Mouse (Mus musculus) G1E (cell line): ENCODE measurements around the gene Myo3a. TPM values are rescaled to one million over a fixed set of nuclear protein-coding genes. Genes with fewer than 3 reads are reported as not detected.

Experiments used
- ATAC-seq: 2 replicates; pipeline ENCODE4 v1.8.0; 2016; ENCODE audit warnings: mild to moderate bottlenecking; ENCODE audit not compliant: insufficient number of reproducible peaks, poor library complexity, low FRiP score, severe bottlenecking; ENCODE audit errors: extremely low read depth
- DNase-seq: peaks from one replicate; pipeline ENCODE4 v3.0.0; 2012; ENCODE audit warnings: low spot score
- H3K27me3 ChIP-seq: 2 replicates; pipeline ENCODE4 v1.6.1; 2012; ENCODE audit warnings: mild to moderate bottlenecking, low read length, inconsistent platforms; ENCODE audit not compliant: insufficient read depth
- H3K36me3 ChIP-seq: replicated peaks from 2 replicates; pipeline ENCODE3; 2012; ENCODE audit warnings: mild to moderate bottlenecking, inconsistent platforms
- H3K4me1 ChIP-seq: 2 replicates; pipeline ENCODE4 v1.6.1; 2012; ENCODE audit warnings: low read depth, low read length, inconsistent platforms, mixed read lengths; ENCODE audit not compliant: insufficient read depth
- H3K4me3 ChIP-seq: 2 replicates; pipeline ENCODE4 v1.5.1; 2012; ENCODE audit warnings: low read depth, mild to moderate bottlenecking, inconsistent platforms, low read length, moderate library complexity, mixed read lengths
- H3K9me3 ChIP-seq: replicated peaks from 2 replicates; pipeline ENCODE4 v1.6.1; 2012; ENCODE audit warnings: inconsistent platforms
- CTCF ChIP-seq: IDR thresholded peaks from 2 replicates; pipeline ENCODE4 v1.5.1; 2012; ENCODE audit warnings: low read depth, low read length, inconsistent platforms, mixed read lengths
- GATA1 ChIP-seq: IDR thresholded peaks from 2 replicates; pipeline ENCODE4 v1.6.1; 2012; ENCODE audit warnings: borderline replicate concordance, low read length, inconsistent platforms, mixed read lengths
- GATA2 ChIP-seq: IDR thresholded peaks from 2 replicates; pipeline ENCODE4 v1.6.1; 2012; ENCODE audit warnings: low read depth, low read length, inconsistent platforms, borderline replicate concordance
- POLR2AphosphoS5 ChIP-seq: IDR thresholded peaks from 2 replicates; pipeline ENCODE4 v1.6.1; 2012; ENCODE audit warnings: low read depth, low read length, inconsistent platforms; ENCODE audit not compliant: insufficient replicate concordance
- TAL1 ChIP-seq: conservative IDR thresholded peaks from 2 replicates; pipeline ENCODE4 v1.6.1; 2012; ENCODE audit warnings: low read depth, low read length, inconsistent platforms, mixed read lengths
- polyA plus RNA-seq: library from polyadenylated mRNA; stranded (reverse); fragments of >175 nt; gene quantifications from 2 replicates; pipeline ENCODE4 v1.2.3, GENCODE M21; 2012
- total RNA-seq, 2 experiments: library from RNA; stranded (forward) in 1 of 2; stranded (reverse) in 1 of 2; fragments of 200-1000 nt in 1 of 2; fragments of >200 nt in 1 of 2; fragmentation: Nextera tagmentation in 1 of 2; gene quantifications; 2 replicates each; pipeline ENCODE4 v1.2.3; 2014 to 2017

Gene Myo3a
- total and polyA plus RNA-seq, 3 experiments: 0.16 TPM; not detected in 2

DNA sequence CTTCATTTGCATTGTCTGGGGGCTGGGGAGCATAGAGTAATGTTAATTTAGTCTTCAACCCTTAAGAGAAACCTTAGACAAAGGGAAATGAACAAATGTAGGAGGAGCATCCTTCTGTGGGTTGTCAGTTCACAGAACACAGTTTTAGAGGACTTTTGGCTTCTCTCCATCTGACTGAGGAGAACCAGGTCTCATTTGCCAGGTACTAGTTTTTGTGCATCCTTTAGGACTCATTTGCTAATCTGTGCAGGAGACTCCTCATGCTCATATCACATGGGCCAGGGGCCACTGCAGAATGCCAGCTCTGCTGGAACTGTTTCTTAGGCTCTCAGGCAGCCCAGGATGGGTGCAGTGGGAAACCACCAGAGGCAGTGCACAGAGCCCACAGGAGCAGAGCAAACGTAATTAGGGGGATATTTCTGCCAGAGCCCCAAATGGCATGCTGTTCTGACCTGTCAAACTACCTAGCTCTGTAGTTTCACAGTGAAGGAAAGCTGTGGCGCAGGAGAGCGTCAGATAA is 399.9 kb downstream of the Myo3a start:
- Histone ChIP-seq H3K27me3 (peaks cover 20% of the 10 kb centered on the region), H3K9me3 (peaks cover 9% of the 10 kb centered on the region), H3K4me1 (peaks cover 5% of the 10 kb centered on the region), H3K4me3 (no peak overlapping the region), H3K36me3 (no peaks in the 10 kb centered on the region)
- DNase-seq (no peak), ATAC-seq (no peak)
- TF ChIP-seq POLR2AphosphoS5 (no peak), GATA2 (no peak), TAL1 (no peak), GATA1 (no peak), CTCF (no peak)

DNA sequence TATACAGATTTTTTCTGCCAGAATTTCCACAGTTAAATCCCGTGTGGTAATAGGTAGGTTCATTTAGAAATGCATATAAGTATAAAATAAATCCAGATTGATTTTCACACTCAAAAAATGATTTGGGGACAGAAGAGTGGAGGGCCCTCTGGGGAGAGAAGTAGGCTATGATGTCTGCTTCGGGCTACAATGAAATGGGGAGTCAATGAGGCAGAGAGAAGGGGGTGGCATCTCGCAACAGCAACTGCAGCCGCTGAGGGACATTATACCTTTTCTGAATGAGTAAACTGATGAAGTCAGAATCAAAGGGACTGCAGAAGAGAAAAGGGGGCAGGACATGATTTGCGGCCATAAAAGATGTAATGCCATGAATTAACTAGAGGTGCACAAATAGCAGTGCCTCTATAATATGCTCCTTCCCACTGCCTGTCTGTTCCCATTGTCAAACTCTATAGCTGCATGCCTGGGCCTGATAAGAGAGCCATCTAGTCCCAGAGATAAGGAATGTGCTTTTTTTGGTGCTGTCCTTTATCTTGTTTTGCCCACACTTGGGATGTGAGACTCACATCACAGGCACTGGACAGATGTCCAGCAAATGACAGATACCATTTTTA is 400.6 kb downstream of the Myo3a start:
- Histone ChIP-seq H3K36me3 (no peaks in the 10 kb centered on the region), H3K27me3 (peaks cover 16% of the 10 kb centered on the region), H3K4me3 (no peak overlapping the region), H3K4me1 (peaks cover 5% of the 10 kb centered on the region), H3K9me3 (peaks cover 7% of the 10 kb centered on the region; the same call in 1 of the 2 replicates)
- TF ChIP-seq POLR2AphosphoS5: no peak
- no peak for TF ChIP-seq CTCF
- TF ChIP-seq GATA1: no peak
- no peak for TF ChIP-seq GATA2
- peak; percentile 33; the same call in 1 of the 2 replicates for TF ChIP-seq TAL1
- no peak for DNase-seq
- peak; percentile 82 for ATAC-seq

- Histone ChIP-seq H3K9me3 (no peaks in the 10 kb centered on the region), H3K4me3 (no peak overlapping the region), H3K27me3 (peaks cover 6% of the 10 kb centered on the region), H3K36me3 (no peaks in the 10 kb centered on the region), H3K4me1 (no peaks in the 10 kb centered on the region)
- TF ChIP-seq POLR2AphosphoS5: no peak
- TF ChIP-seq TAL1: no peak
- TF ChIP-seq CTCF: peak; percentile 56; the same call in 1 of the 2 replicates
- TF ChIP-seq GATA2: no peak
- no peak for TF ChIP-seq GATA1
- ATAC-seq (no peak), DNase-seq (no peak)
Measured at GRCm38 (mm10) chr2:22634766-22635165, 407.5 kb downstream of the Myo3a start.

DNA sequence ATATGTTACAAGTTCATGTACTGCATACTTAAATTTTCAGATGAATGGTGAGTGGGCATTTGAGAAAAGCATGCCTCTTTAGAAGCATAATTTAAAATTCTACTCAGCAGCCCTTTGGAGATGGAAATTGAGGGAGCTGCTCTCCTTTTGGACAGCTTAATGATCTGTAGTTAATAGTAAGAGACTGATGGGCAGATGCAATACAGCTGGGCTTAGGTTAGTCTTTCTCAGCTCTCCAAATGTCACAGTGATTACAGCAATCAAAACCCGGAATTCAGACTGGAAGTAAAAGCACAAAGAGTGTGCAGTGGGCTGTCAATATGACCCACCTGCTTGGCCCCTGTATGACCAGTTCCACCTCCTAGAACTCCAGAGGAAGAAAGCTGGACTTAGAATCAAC is 418.8 kb downstream of the Myo3a start:
- ATAC-seq (no peak), DNase-seq (no peak)
- Histone ChIP-seq H3K27me3 (no peaks in the 10 kb centered on the region; the same call in 1 of the 2 replicates), H3K36me3 (no peaks in the 10 kb centered on the region), H3K9me3 (no peaks in the 10 kb centered on the region), H3K4me3 (no peak overlapping the region), H3K4me1 (no peaks in the 10 kb centered on the region)
- TF ChIP-seq GATA1 (no peak), GATA2 (no peak), TAL1 (no peak), POLR2AphosphoS5 (no peak), CTCF (no peak)

- no peaks in the 10 kb centered on the region for H3K4me1 ChIP-seq
- DNase-seq: no peak
- TF ChIP-seq CTCF (no peak), POLR2AphosphoS5 (no peak), GATA1 (no peak), GATA2 (no peak)
- ATAC-seq: no peak
- no peak overlapping the region for H3K4me3 ChIP-seq
- no peaks in the 10 kb centered on the region for H3K27me3 ChIP-seq
- no peaks in the 10 kb centered on the region for H3K36me3 ChIP-seq
- H3K9me3 ChIP-seq: no peaks in the 10 kb centered on the region
Measured at GRCm38 (mm10) chr2:22648394-22648793, 421.1 kb downstream of the Myo3a start.

GRCm38 (mm10) chr2:22651826-22652225 is 424.5 kb downstream of the Myo3a start:
- ATAC-seq (no peak), DNase-seq (no peak)
- H3K27me3 ChIP-seq: no peaks in the 10 kb centered on the region
- H3K36me3 ChIP-seq: no peaks in the 10 kb centered on the region
- TF ChIP-seq POLR2AphosphoS5 (no peak), CTCF (no peak), GATA2 (no peak), TAL1 (no peak), GATA1 (no peak)
- H3K4me1 ChIP-seq: no peaks in the 10 kb centered on the region
- no peaks in the 10 kb centered on the region for H3K9me3 ChIP-seq
- H3K4me3 ChIP-seq: no peak overlapping the region

- ATAC-seq (no peak), DNase-seq (no peak)
- no peaks in the 10 kb centered on the region for H3K4me1 ChIP-seq
- peaks cover 3% of the 10 kb centered on the region; the same call in 1 of the 2 replicates for H3K27me3 ChIP-seq
- no peak overlapping the region for H3K4me3 ChIP-seq
- H3K9me3 ChIP-seq: no peaks in the 10 kb centered on the region
- H3K36me3 ChIP-seq: no peaks in the 10 kb centered on the region
- no peak for TF ChIP-seq TAL1
- no peak for TF ChIP-seq GATA1
- TF ChIP-seq CTCF: no peak
- TF ChIP-seq POLR2AphosphoS5: no peak
- TF ChIP-seq GATA2: no peak
Measured at GRCm38 (mm10) chr2:22663731-22664130, 436.4 kb downstream of the Myo3a start.
